Mouse (Mus musculus): ENCODE measurements around the gene Wtip.

DNA sequence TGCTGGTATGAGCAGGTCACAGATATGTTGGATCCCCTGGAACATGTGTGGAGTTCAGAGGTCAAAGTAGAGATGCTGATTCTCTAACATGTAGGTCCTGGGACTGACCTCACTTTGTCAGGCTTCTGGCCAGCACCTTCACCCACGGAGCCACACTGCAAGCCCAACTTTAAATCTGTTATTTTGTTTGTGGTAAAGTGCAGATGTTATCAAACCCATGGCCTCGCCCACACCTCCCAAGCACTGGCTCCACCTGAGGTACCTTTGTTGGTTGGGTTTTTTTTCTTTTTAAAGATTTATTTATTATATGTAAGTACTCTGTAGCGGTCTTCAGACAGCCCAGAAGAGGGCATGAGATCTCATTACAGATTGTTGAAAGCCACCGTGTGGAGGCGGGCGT is 6.4 kb upstream of the Wtip start:
- TF ChIP-seq POLR2A (IDR thresholded peaks at IDR 0.05; ENCODE audit: borderline replicate concordance, extremely low read depth, insufficient read depth, insufficient read length, poor library complexity, severe bottlenecking) (no peak), CTCF (IDR thresholded peaks at IDR 0.05; ENCODE audit: borderline replicate concordance, extremely low read depth, insufficient read depth, insufficient read length) (no peak)

All from brain, embryonic 14.5 days (tissue).